Mouse (Mus musculus): ENCODE data around the gene Tufm. TPM values are rescaled to one million over a fixed set of nuclear protein-coding genes. Genes with fewer than 3 reads are reported as not detected.

The Tufm gene
- total and polyA plus RNA-seq, 2 experiments: 90.8 to 163 TPM

- no peaks in the 10 kb centered on the region for H3K27me3 ChIP-seq (ENCODE audit: control insufficient read depth, insufficient read depth, low read length)
- no peaks in the 10 kb centered on the region for H3K4me1 ChIP-seq (ENCODE audit: control insufficient read depth, insufficient read depth, low read length)
- TF ChIP-seq POLR2A (IDR thresholded peaks at IDR 0.05; ENCODE audit: extremely low read depth, insufficient read depth, low read length) (no peak), CTCF (IDR thresholded peaks at IDR 0.05; ENCODE audit: low read depth, low read length) (no peak)
- no peak overlapping the region for H3K4me3 ChIP-seq (ENCODE audit: insufficient read depth, low read depth, low read length)
- no peak overlapping the region for H3K27ac ChIP-seq (replicated peaks; ENCODE audit: insufficient read depth, low read depth, low read length)
- no peak for DNase-seq (ENCODE audit: extremely low read depth, low read depth, low spot score)
- H3K79me2 ChIP-seq (ENCODE audit: control insufficient read depth, insufficient read depth, low read length): no peaks in the 10 kb centered on the region
- H3K9ac ChIP-seq (ENCODE audit: low read depth, low read length): no peak overlapping the region
- H3K36me3 ChIP-seq (ENCODE audit: control insufficient read depth, insufficient read depth, low read length): no peaks in the 10 kb centered on the region
- 86% methylated on average over 17 of the region's 17 CpGs for WGBS
Measured at GRCm38 (mm10) chr7:126456382-126457266, 30.5 kb upstream of the Tufm start.

DNA sequence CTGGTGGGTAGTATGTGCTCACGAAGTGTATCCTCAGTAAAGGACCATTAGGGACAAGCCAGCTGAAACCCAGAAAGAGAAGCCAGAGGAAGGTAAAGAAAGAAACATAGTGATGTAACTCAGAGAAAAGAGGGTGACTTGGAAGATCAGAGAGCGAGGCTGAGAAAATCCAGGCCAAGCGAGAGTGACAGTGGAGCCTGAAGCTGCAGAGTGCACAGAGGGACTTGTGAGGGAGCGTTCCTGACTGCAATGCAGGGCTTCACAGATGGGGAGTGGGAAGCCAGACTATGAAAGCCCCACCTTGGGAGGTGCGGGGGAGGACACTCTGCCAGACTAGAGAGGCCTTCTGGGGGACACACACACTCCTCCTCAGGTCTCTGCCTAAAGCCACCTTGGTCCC is 28.9 kb upstream of the Tufm start:
- H3K36me3 ChIP-seq (ENCODE audit: control insufficient read depth, insufficient read depth, low read length): no peaks in the 10 kb centered on the region
- no peak overlapping the region for H3K4me3 ChIP-seq (ENCODE audit: insufficient read depth, low read depth, low read length)
- H3K27ac ChIP-seq (replicated peaks; ENCODE audit: insufficient read depth, low read depth, low read length): no peak overlapping the region
- no peaks in the 10 kb centered on the region for H3K27me3 ChIP-seq (ENCODE audit: control insufficient read depth, insufficient read depth, low read length)
- no peak for TF ChIP-seq POLR2A (IDR thresholded peaks at IDR 0.05; ENCODE audit: extremely low read depth, insufficient read depth, low read length)
- no peak for TF ChIP-seq CTCF (IDR thresholded peaks at IDR 0.05; ENCODE audit: low read depth, low read length)
- no peak for DNase-seq (ENCODE audit: extremely low read depth, low read depth, low spot score)
- 89% methylated on average over 5 of the region's 5 CpGs for WGBS
- H3K4me1 ChIP-seq (ENCODE audit: control insufficient read depth, insufficient read depth, low read length): no peaks in the 10 kb centered on the region
- H3K79me2 ChIP-seq (ENCODE audit: control insufficient read depth, insufficient read depth, low read length): no peaks in the 10 kb centered on the region
- no peak overlapping the region for H3K9ac ChIP-seq (ENCODE audit: low read depth, low read length)

GRCm38 (mm10) chr7:126458844-126459618 is 28.1 kb upstream of the Tufm start:
- Histone ChIP-seq H3K27ac (replicated peaks; ENCODE audit: insufficient read depth, low read depth, low read length) (no peak overlapping the region), H3K9ac (ENCODE audit: low read depth, low read length) (no peak overlapping the region), H3K79me2 (ENCODE audit: control insufficient read depth, insufficient read depth, low read length) (no peaks in the 10 kb centered on the region), H3K27me3 (ENCODE audit: control insufficient read depth, insufficient read depth, low read length) (no peaks in the 10 kb centered on the region), H3K4me1 (ENCODE audit: control insufficient read depth, insufficient read depth, low read length) (no peaks in the 10 kb centered on the region), H3K36me3 (ENCODE audit: control insufficient read depth, insufficient read depth, low read length) (no peaks in the 10 kb centered on the region), H3K4me3 (ENCODE audit: insufficient read depth, low read depth, low read length) (no peak overlapping the region)
- no peak for TF ChIP-seq POLR2A (IDR thresholded peaks at IDR 0.05; ENCODE audit: extremely low read depth, insufficient read depth, low read length)
- TF ChIP-seq CTCF (IDR thresholded peaks at IDR 0.05; ENCODE audit: low read depth, low read length): no peak
- WGBS: 85% methylated on average over 11 of the region's 11 CpGs
- no peak for DNase-seq (ENCODE audit: extremely low read depth, low read depth, low spot score)

DNA sequence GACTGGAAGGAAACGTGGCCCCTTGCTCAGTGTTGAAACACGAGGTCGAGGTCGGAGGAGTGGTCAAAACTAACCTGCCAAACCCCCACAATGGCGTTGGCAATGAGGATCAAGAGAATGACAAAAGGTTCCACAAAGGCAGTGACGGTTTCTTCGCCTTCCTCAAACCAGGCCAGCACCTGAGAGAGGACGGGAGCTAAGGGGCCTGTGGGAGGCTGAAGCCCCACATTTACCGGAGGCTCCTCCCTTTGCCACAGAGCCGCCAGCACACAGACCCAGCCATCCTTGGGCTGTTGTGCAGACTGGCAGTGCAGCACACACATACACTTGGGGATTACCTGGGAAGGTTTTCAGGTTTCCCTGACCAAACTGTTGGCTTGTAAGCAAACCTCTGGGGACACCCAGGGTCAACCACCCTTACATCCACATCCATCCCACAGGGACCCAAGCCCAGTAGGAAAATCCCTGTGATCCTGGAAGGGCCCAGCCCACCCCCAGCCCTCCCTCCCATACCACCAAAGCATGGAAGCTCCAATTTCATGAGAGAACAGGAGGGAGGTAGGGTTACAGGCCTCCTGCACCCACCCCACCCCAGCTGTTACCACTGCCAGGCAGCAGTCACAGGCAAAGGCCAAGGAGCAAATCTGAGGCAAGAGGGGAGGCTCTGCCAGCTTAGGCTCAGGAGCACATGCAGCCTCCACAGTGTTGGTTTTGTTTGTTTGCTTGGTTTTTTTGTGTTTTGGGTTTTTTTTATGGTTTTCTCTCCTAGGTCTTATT is 26.4 kb upstream of the Tufm start:
- WGBS: 71% methylated on average over 10 of the region's 10 CpGs
- DNase-seq (ENCODE audit: extremely low read depth, low read depth, low spot score): no peak
- H3K9ac ChIP-seq (ENCODE audit: low read depth, low read length): no peak overlapping the region
- no peak overlapping the region for H3K27ac ChIP-seq (replicated peaks; ENCODE audit: insufficient read depth, low read depth, low read length)
- no peaks in the 10 kb centered on the region for H3K79me2 ChIP-seq (ENCODE audit: control insufficient read depth, insufficient read depth, low read length)
- no peaks in the 10 kb centered on the region for H3K27me3 ChIP-seq (ENCODE audit: control insufficient read depth, insufficient read depth, low read length)
- H3K4me3 ChIP-seq (ENCODE audit: insufficient read depth, low read depth, low read length): no peak overlapping the region
- TF ChIP-seq CTCF (IDR thresholded peaks at IDR 0.05; ENCODE audit: low read depth, low read length) (no peak), POLR2A (IDR thresholded peaks at IDR 0.05; ENCODE audit: extremely low read depth, insufficient read depth, low read length) (no peak)
- H3K4me1 ChIP-seq (ENCODE audit: control insufficient read depth, insufficient read depth, low read length): no peaks in the 10 kb centered on the region
- H3K36me3 ChIP-seq (ENCODE audit: control insufficient read depth, insufficient read depth, low read length): no peaks in the 10 kb centered on the region

DNA sequence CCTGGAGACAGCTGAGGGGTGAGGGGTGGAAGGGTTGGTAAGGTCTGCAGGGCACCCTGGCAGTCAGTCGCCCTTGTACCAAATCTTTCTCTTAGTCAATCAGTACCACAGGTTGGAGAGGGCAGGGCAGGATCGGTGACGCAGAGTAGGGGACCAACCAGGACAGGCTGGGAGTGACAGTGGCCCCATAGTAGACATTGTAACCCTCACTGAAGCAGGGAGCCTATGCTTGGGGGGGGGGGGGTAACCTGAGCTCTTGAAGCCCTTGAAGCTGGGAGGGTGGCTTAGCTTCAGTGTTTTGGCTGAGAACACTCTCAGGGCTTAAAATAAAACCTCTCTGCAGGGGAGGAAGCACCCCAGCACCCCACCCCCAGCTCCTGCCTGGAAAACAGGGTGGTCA is 25.5 kb upstream of the Tufm start:
- Histone ChIP-seq H3K79me2 (ENCODE audit: control insufficient read depth, insufficient read depth, low read length) (no peaks in the 10 kb centered on the region), H3K4me1 (ENCODE audit: control insufficient read depth, insufficient read depth, low read length) (no peaks in the 10 kb centered on the region), H3K27ac (replicated peaks; ENCODE audit: insufficient read depth, low read depth, low read length) (no peak overlapping the region), H3K9ac (ENCODE audit: low read depth, low read length) (no peak overlapping the region), H3K27me3 (ENCODE audit: control insufficient read depth, insufficient read depth, low read length) (no peaks in the 10 kb centered on the region), H3K4me3 (ENCODE audit: insufficient read depth, low read depth, low read length) (no peak overlapping the region), H3K36me3 (ENCODE audit: control insufficient read depth, insufficient read depth, low read length) (no peaks in the 10 kb centered on the region)
- no peak for TF ChIP-seq CTCF (IDR thresholded peaks at IDR 0.05; ENCODE audit: low read depth, low read length)
- TF ChIP-seq POLR2A (IDR thresholded peaks at IDR 0.05; ENCODE audit: extremely low read depth, insufficient read depth, low read length): no peak
- WGBS: 84% methylated on average over 3 of the region's 3 CpGs
- DNase-seq (ENCODE audit: extremely low read depth, low read depth, low spot score): no peak
